Mouse (Mus musculus) cerebellum, adult 2 months (tissue): Measurements from ENCODE around the gene Col24a1.

Experiments used
- CTCF ChIP-seq: fragments of 200-500 bp; IDR thresholded peaks from 2 replicates; pipeline ENCODE4 v1.5.1; 2011; ENCODE audit warnings: low read depth, mild to moderate bottlenecking, control low read depth, low read length, moderate library complexity, borderline replicate concordance; ENCODE audit not compliant: insufficient read depth
- POLR2A ChIP-seq: fragments of 200-500 bp; IDR thresholded peaks from 2 replicates; pipeline ENCODE4 v1.6.1; 2011; ENCODE audit warnings: low read length, control low read depth, borderline replicate concordance; ENCODE audit not compliant: insufficient read depth

DNA sequence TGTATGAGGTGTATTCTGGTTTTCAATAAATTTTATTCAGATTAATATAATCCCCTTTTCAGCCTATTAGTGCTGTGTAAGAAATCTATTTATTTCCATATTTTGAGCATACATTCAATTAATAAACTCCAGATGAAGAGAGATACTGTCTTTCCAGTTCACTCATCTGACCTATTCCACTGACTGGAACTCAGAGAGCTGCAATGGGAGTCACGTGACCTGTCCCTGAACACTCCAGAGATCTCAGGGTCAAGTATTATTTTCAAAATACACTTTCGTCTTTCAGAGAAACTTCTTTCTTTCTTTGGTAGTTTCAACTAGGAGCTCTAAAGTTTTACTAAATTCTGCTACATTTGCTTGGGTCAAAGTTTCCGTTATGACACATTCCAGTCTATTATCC is 184.4 kb downstream of the Col24a1 start:
- TF ChIP-seq POLR2A (no peak), CTCF (no peak)
